Mouse (Mus musculus) liver, embryonic 11.5 days (tissue): ENCODE data around the gene Hbb-bh2. TPM values are rescaled to one million over a fixed set of nuclear protein-coding genes. Genes with fewer than 3 reads are reported as not detected.

Experiments used
- polyA plus RNA-seq: library from polyadenylated mRNA; unstranded; fragments of >200 nt; fragmentation: Nextera tagmentation; extraction: Ambion mirVana; gene quantifications from 2 replicates; pipeline ENCODE4 v1.2.1, GENCODE M21; 2014

The Hbb-bh2 gene
- polyA plus RNA-seq, 1 experiment from 2014 or later, result not detected

Other genes starting within 250 kb of the Hbb-bh2 start
- not detected in 2 replicates for gene Olfr619, start 239.9 kb downstream of the Hbb-bh2 start, polyA plus RNA-seq
- not detected in 2 replicates for gene Olfr620, start 228.0 kb downstream of the Hbb-bh2 start, polyA plus RNA-seq
- not detected in 2 replicates for gene Olfr622, start 197.8 kb downstream of the Hbb-bh2 start, polyA plus RNA-seq
- not detected in 2 replicates for gene Olfr623, start 176.8 kb downstream of the Hbb-bh2 start, polyA plus RNA-seq
- gene Olfr624, start 169.3 kb downstream of the Hbb-bh2 start, polyA plus RNA-seq, result 0.04 TPM in 1 of 2 replicates, not detected in the other
- gene Olfr625-ps1, start 157.8 kb downstream of the Hbb-bh2 start, polyA plus RNA-seq, result not detected in 2 replicates
- not detected in 2 replicates for gene Olfr243, start 125.8 kb downstream of the Hbb-bh2 start, polyA plus RNA-seq
- not detected in 2 replicates for gene Olfr628, start 110.1 kb downstream of the Hbb-bh2 start, polyA plus RNA-seq
- gene Olfr629, start 95.6 kb downstream of the Hbb-bh2 start, polyA plus RNA-seq, result not detected in 2 replicates
- gene Olfr630, start 83.2 kb downstream of the Hbb-bh2 start, polyA plus RNA-seq, result not detected in 2 replicates
- not detected in 2 replicates for gene Olfr69, start 68.9 kb downstream of the Hbb-bh2 start, polyA plus RNA-seq
- not detected in 2 replicates for gene Olfr68, start 60.8 kb downstream of the Hbb-bh2 start, polyA plus RNA-seq
- not detected in 2 replicates for gene Olfr67, start 48.7 kb downstream of the Hbb-bh2 start, polyA plus RNA-seq
- gene Hbb-bt, start 26.5 kb downstream of the Hbb-bh2 start, polyA plus RNA-seq, result 7,398 and 7,943 TPM in 2 replicates
- gene Hbb-bs, start 12.4 kb downstream of the Hbb-bh2 start, polyA plus RNA-seq, result 9,439 and 11,024 TPM in 2 replicates
- 4,066 and 4,428 TPM in 2 replicates for gene Hbb-bh1, start 2.6 kb upstream of the Hbb-bh2 start, polyA plus RNA-seq
- 15,021 and 16,786 TPM in 2 replicates for gene Hbb-y, start 12.7 kb upstream of the Hbb-bh2 start, polyA plus RNA-seq
- not detected in 2 replicates for gene Olfr66, start 45.7 kb upstream of the Hbb-bh2 start, polyA plus RNA-seq
- gene Olfr64, start 54.0 kb upstream of the Hbb-bh2 start, polyA plus RNA-seq, result not detected in 2 replicates
- not detected in 2 replicates for gene Olfr65, start 63.0 kb upstream of the Hbb-bh2 start, polyA plus RNA-seq
- gene Olfr631, start 88.3 kb upstream of the Hbb-bh2 start, polyA plus RNA-seq, result not detected in 2 replicates
- 0.12 TPM in 1 of 2 replicates, not detected in the other for gene Olfr632, start 93.8 kb upstream of the Hbb-bh2 start, polyA plus RNA-seq
- not detected in 2 replicates for gene Olfr633, start 103.9 kb upstream of the Hbb-bh2 start, polyA plus RNA-seq
- gene Olfr635, start 130.6 kb upstream of the Hbb-bh2 start, polyA plus RNA-seq, result not detected in 2 replicates
- gene Olfr638, start 158.2 kb upstream of the Hbb-bh2 start, polyA plus RNA-seq, result not detected in 2 replicates
- gene Olfr639, start 176.8 kb upstream of the Hbb-bh2 start, polyA plus RNA-seq, result not detected in 2 replicates
- gene Olfr640, start 185.1 kb upstream of the Hbb-bh2 start, polyA plus RNA-seq, result not detected in 2 replicates
- gene Olfr641, start 194.9 kb upstream of the Hbb-bh2 start, polyA plus RNA-seq, result not detected in 2 replicates
- gene Olfr642, start 212.1 kb upstream of the Hbb-bh2 start, polyA plus RNA-seq, result not detected in 2 replicates
- gene 4930516K23Rik, start 220.9 kb upstream of the Hbb-bh2 start, polyA plus RNA-seq, result not detected in 2 replicates
- not detected in 2 replicates for gene Olfr644, start 231.3 kb upstream of the Hbb-bh2 start, polyA plus RNA-seq
- not detected in 2 replicates for gene Olfr645, start 244.9 kb upstream of the Hbb-bh2 start, polyA plus RNA-seq